ENCODE assay signal across 16 mouse cellular contexts in genomic region chr3:124496072-124496471, GRCm38 (mm10).
DNase-seq lines count a peak whose midpoint lies in the region; ATAC-seq and TF ChIP-seq lines count a peak whose summit lies in the region.
"Had no signal": no experiment of that assay in that cellular context is flagged by ENCODE, and none has a peak within 500 bp of the region (broad histone marks: within the 10 kb centered on the region; RNA-seq: fewer than 3 reads in every experiment).

No protein-coding gene starts in this region.

- peak; percentile 1 to 16 for DNase-seq in kidney, postnatal 4 days
- DNase-seq in kidney, adult 8-10 months, result no peak
- DNase-seq in ES-E14 (ENCODE audit: low read depth, low spot score), result peak; percentile 24
- no peak for DNase-seq in frontal cortex, postnatal 14 days (ENCODE audit: low spot score in 2 of 2)
- DNase-seq in cerebellum, adult 8-10 months, result no peak
- DNase-seq: cerebellum, adult 9-11 months; kidney, adult 9 months; layer of hippocampus, adult 9-11 months; liver, embryonic 13.5 days; lung, postnatal 36 days had no signal

- peak; percentile 76 for ATAC-seq in common myeloid progenitor, adult 5-6 weeks (replicated peaks; ENCODE audit: low read depth, poor library complexity, severe bottlenecking)

- H3K27me3 ChIP-seq in E14TG2a.4 (ENCODE audit: insufficient read depth, low read length), result no peaks in the 10 kb centered on the region
- H3K27me3 ChIP-seq: CH12.LX; heart, embryonic 15.5 days; hindbrain, embryonic 15.5 days; liver, embryonic 13.5 days; neural tube, embryonic 12.5 days had no signal

- H3K9me3 ChIP-seq in E14TG2a.4 (ENCODE audit: low read length), result no peaks in the 10 kb centered on the region
- H3K9me3 ChIP-seq in ES-E14 (ENCODE audit: control insufficient read depth, insufficient read depth, low read depth, low read length), result no peaks in the 10 kb centered on the region
- H3K9me3 ChIP-seq: heart, embryonic 15.5 days; hindbrain, embryonic 15.5 days; liver, embryonic 13.5 days; neural tube, embryonic 12.5 days had no signal

- H3K9ac ChIP-seq in ES-E14 (ENCODE audit: insufficient read depth, low read depth, low read length, poor library complexity, severe bottlenecking), result no peak overlapping the region
- H3K9ac ChIP-seq: heart, embryonic 15.5 days; hindbrain, embryonic 15.5 days; liver, embryonic 13.5 days; neural tube, embryonic 12.5 days had no signal

- no peaks in the 10 kb centered on the region for H3K4me1 ChIP-seq in E14TG2a.4 (replicated peaks; ENCODE audit: low read depth, low read length)
- no peaks in the 10 kb centered on the region for H3K4me1 ChIP-seq in ES-E14 (ENCODE audit: control insufficient read depth in 2 of 2, insufficient read depth in 2 of 2, low read length in 2 of 2, poor library complexity in 1 of 2)
- H3K4me1 ChIP-seq: heart, embryonic 15.5 days; hindbrain, embryonic 15.5 days; liver, embryonic 13.5 days; neural tube, embryonic 12.5 days had no signal

- H3K36me3 ChIP-seq in E14TG2a.4 (ENCODE audit: insufficient read depth, low read length) (no peaks in the 10 kb centered on the region), ES-E14 (ENCODE audit: control insufficient read depth, insufficient read depth, low read length, poor library complexity, severe bottlenecking) (no peaks in the 10 kb centered on the region)
- H3K36me3 ChIP-seq: heart, embryonic 15.5 days; hindbrain, embryonic 15.5 days; liver, embryonic 13.5 days; neural tube, embryonic 12.5 days had no signal

- in situ Hi-C loops in ES-E14 (cut with MboI; ENCODE audit: low sequenced_read_pairs in 2 of 2, unreplicated experiment in 2 of 2), result no loop called here

- no peak overlapping the region for H3K27ac ChIP-seq in ES-E14 (ENCODE audit: insufficient read depth, low read depth, low read length, poor library complexity, severe bottlenecking)
- H3K27ac ChIP-seq: heart, embryonic 15.5 days; hindbrain, embryonic 15.5 days; liver, embryonic 13.5 days; neural tube, embryonic 12.5 days had no signal

- TF ChIP-seq CTCF in E14TG2a.4 (conservative IDR thresholded peaks at IDR 0.05; ENCODE audit: low read length), result peak; percentile 78

- H3K4me3 ChIP-seq in E14TG2a.4 (replicated peaks; ENCODE audit: low read length) (no peak overlapping the region), ES-E14 (ENCODE audit: insufficient read depth in 1 of 2, low read depth in 1 of 2, low read length in 2 of 2, poor library complexity in 1 of 2, severe bottlenecking in 1 of 2) (no peak overlapping the region)
- H3K4me3 ChIP-seq: heart, embryonic 15.5 days; hindbrain, embryonic 15.5 days; liver, embryonic 13.5 days; neural tube, embryonic 12.5 days had no signal

TF ChIP-seq in ES-E14, 5 proteins besides CTCF, POLR2A, EP300 and RAD21:
- TF ChIP-seq ZC3H11A (IDR thresholded peaks at IDR 0.05; ENCODE audit: borderline replicate concordance, low read depth, low read length), result peak; percentile 77
- no peak for TF ChIP-seq HCFC1 (IDR thresholded peaks at IDR 0.05; ENCODE audit: borderline replicate concordance, insufficient read depth, low read length)

Comparison
In these comparisons a context has a peak if more than half of its experiments do, and no peak if none do; other contexts are left out.
1. DNase-seq: peak in kidney, postnatal 4 days (2 of 2) and ES-E14 (single experiment); none in kidney, adult 8-10 months (0 of 2), frontal cortex, postnatal 14 days (0 of 2) and cerebellum, adult 8-10 months (single experiment).